Mouse (Mus musculus) myocyte (in vitro differentiated cells): ENCODE data around the gene Plxdc2. TPM values are rescaled to one million over a fixed set of nuclear protein-coding genes. Genes with fewer than 3 reads are reported as not detected.

Experiments used
- H3K27me3 ChIP-seq: one replicate; pipeline ENCODE4 v1.6.1; 2011; ENCODE audit not compliant: control insufficient read depth, insufficient read depth, insufficient read length
- H3K36me3 ChIP-seq: one replicate; pipeline ENCODE4 v1.6.1; 2011; ENCODE audit not compliant: control insufficient read depth, insufficient read depth
- H3K4me2 ChIP-seq: one replicate; pipeline ENCODE4 v1.6.1; 2011; ENCODE audit warnings: low read depth, control low read depth
- H3K4me3 ChIP-seq: one replicate; pipeline ENCODE4 v1.5.1; 2011; ENCODE audit warnings: mild to moderate bottlenecking, control low read depth, moderate library complexity
- H3K79me2 ChIP-seq: one replicate; pipeline ENCODE4 v1.6.1; 2011; ENCODE audit not compliant: control insufficient read depth, insufficient read depth
- H3ac ChIP-seq: one replicate; pipeline ENCODE4 v1.6.1; 2011; ENCODE audit not compliant: control insufficient read depth, insufficient read length
- CEBPB ChIP-seq: IDR thresholded peaks from 2 replicates; pipeline ENCODE4 v1.6.1; 2011; ENCODE audit warnings: mild to moderate bottlenecking, moderate library complexity; ENCODE audit not compliant: poor library complexity, insufficient read depth, severe bottlenecking
- E2F4 ChIP-seq: IDR thresholded peaks from one replicate; pipeline ENCODE4 v1.6.1; 2011; ENCODE audit warnings: mild to moderate bottlenecking, control low read depth, moderate library complexity; ENCODE audit not compliant: insufficient read depth
- MAX ChIP-seq: IDR thresholded peaks from one replicate; pipeline ENCODE4 v1.6.1; 2011; ENCODE audit warnings: low read depth, mild to moderate bottlenecking, control low read depth
- MYOD1 ChIP-seq, 3 experiments: IDR thresholded peaks; one replicate each; pipeline ENCODE4 v1.6.1; 2011; ENCODE audit warnings: control low read depth in 2 of 3, low read depth in 2 of 3, mild to moderate bottlenecking in 2 of 3, moderate library complexity in 1 of 3; ENCODE audit not compliant: insufficient read length in 2 of 3, control insufficient read depth in 1 of 3
- MYOG ChIP-seq, 3 experiments: IDR thresholded peaks; one replicate each; pipeline ENCODE4 v1.6.1; 2011; ENCODE audit warnings: control low read depth in 2 of 3, low read depth in 2 of 3, mild to moderate bottlenecking in 2 of 3; ENCODE audit not compliant: insufficient read length in 2 of 3, control insufficient read depth in 1 of 3, insufficient read depth in 1 of 3
- POLR2A ChIP-seq: IDR thresholded peaks from one replicate; pipeline ENCODE4 v1.6.1; 2011; ENCODE audit warnings: low read depth, mild to moderate bottlenecking, control low read depth, moderate library complexity; ENCODE audit not compliant: insufficient read length
- POLR2AphosphoS2 ChIP-seq: IDR thresholded peaks from one replicate; pipeline ENCODE4 v1.6.1; 2011; ENCODE audit warnings: low read depth, control low read depth; ENCODE audit not compliant: insufficient read length
- REST ChIP-seq: IDR thresholded peaks from one replicate; pipeline ENCODE4 v1.6.1; 2011; ENCODE audit warnings: mild to moderate bottlenecking, control low read depth, moderate library complexity; ENCODE audit not compliant: insufficient read depth, insufficient read length
- SRF ChIP-seq: IDR thresholded peaks from one replicate; pipeline ENCODE4 v1.6.1; 2011; ENCODE audit warnings: low read depth; ENCODE audit not compliant: control insufficient read depth, insufficient read length
- TCF12 ChIP-seq: IDR thresholded peaks from one replicate; pipeline ENCODE4 v1.6.1; 2011; ENCODE audit warnings: mild to moderate bottlenecking, control low read depth; ENCODE audit not compliant: poor library complexity, insufficient read depth, severe bottlenecking
- TCF3 ChIP-seq: IDR thresholded peaks from one replicate; pipeline ENCODE4 v1.6.1; 2011; ENCODE audit warnings: low read depth, control low read depth; ENCODE audit not compliant: insufficient read length
- USF1 ChIP-seq: IDR thresholded peaks from one replicate; pipeline ENCODE4 v1.6.1; 2011; ENCODE audit warnings: low read depth, mild to moderate bottlenecking, control low read depth, moderate library complexity
- polyA plus RNA-seq: library from polyadenylated mRNA; unstranded; fragments of >200 nt; fragmentation: generic; extraction: Trizol; gene quantifications from one replicate; pipeline ENCODE4 v1.2.1, GENCODE M21; 2012; ENCODE audit warnings: missing spikeins

Plxdc2 gene
- polyA plus RNA-seq, 1 experiment: 0.16 TPM

- no peak overlapping the region for H3K4me3 ChIP-seq
- no peak overlapping the region for H3K4me2 ChIP-seq
- no peaks in the 10 kb centered on the region for H3K27me3 ChIP-seq
- no peaks in the 10 kb centered on the region for H3K79me2 ChIP-seq
- H3ac ChIP-seq: no peak overlapping the region
- H3K36me3 ChIP-seq: no peaks in the 10 kb centered on the region
- TF ChIP-seq E2F4: no peak
- no peak for TF ChIP-seq USF1
- no peak for TF ChIP-seq SRF
- TF ChIP-seq POLR2AphosphoS2: no peak
- TF ChIP-seq CEBPB: no peak
- no peak for TF ChIP-seq POLR2A
- TF ChIP-seq TCF12: no peak
- TF ChIP-seq MYOG (IDR thresholded peaks at IDR 0.05; ENCODE audit: control insufficient read depth in 1 of 3, insufficient read depth in 1 of 3, insufficient read length in 2 of 3, low read depth in 2 of 3): no peak
- no peak for TF ChIP-seq MAX
- TF ChIP-seq TCF3: no peak
- TF ChIP-seq MYOD1 (IDR thresholded peaks at IDR 0.05; ENCODE audit: control insufficient read depth in 1 of 3, insufficient read length in 2 of 3, low read depth in 2 of 3): no peak
- no peak for TF ChIP-seq REST
Observed at GRCm38 (mm10) chr2:16571169-16571751, 215.2 kb downstream of the Plxdc2 start.

GRCm38 (mm10) chr2:16576566-16576965 is 220.5 kb downstream of the Plxdc2 start:
- Histone ChIP-seq H3K27me3 (no peaks in the 10 kb centered on the region), H3K4me2 (no peak overlapping the region), H3ac (no peak overlapping the region), H3K79me2 (no peaks in the 10 kb centered on the region), H3K36me3 (no peaks in the 10 kb centered on the region), H3K4me3 (no peak overlapping the region)
- no peak for TF ChIP-seq POLR2AphosphoS2
- no peak for TF ChIP-seq MYOD1 (IDR thresholded peaks at IDR 0.05; ENCODE audit: control insufficient read depth in 1 of 3, insufficient read length in 2 of 3, low read depth in 2 of 3)
- no peak for TF ChIP-seq REST
- TF ChIP-seq USF1: no peak
- TF ChIP-seq MYOG (IDR thresholded peaks at IDR 0.05; ENCODE audit: control insufficient read depth in 1 of 3, insufficient read depth in 1 of 3, insufficient read length in 2 of 3, low read depth in 2 of 3): no peak
- TF ChIP-seq TCF12: no peak
- no peak for TF ChIP-seq POLR2A
- TF ChIP-seq MAX: no peak
- no peak for TF ChIP-seq SRF
- no peak for TF ChIP-seq E2F4
- TF ChIP-seq CEBPB: no peak
- no peak for TF ChIP-seq TCF3

- no peak overlapping the region for H3K4me3 ChIP-seq
- no peaks in the 10 kb centered on the region for H3K36me3 ChIP-seq
- TF ChIP-seq E2F4: no peak
- TF ChIP-seq TCF12: no peak
- no peak for TF ChIP-seq POLR2AphosphoS2
- TF ChIP-seq MYOG (IDR thresholded peaks at IDR 0.05; ENCODE audit: control insufficient read depth in 1 of 3, insufficient read depth in 1 of 3, insufficient read length in 2 of 3, low read depth in 2 of 3): no peak
- no peak for TF ChIP-seq MYOD1 (IDR thresholded peaks at IDR 0.05; ENCODE audit: control insufficient read depth in 1 of 3, insufficient read length in 2 of 3, low read depth in 2 of 3)
- TF ChIP-seq SRF: no peak
- no peak for TF ChIP-seq TCF3
- TF ChIP-seq USF1: no peak
- TF ChIP-seq POLR2A: no peak
- TF ChIP-seq MAX: no peak
- no peak for TF ChIP-seq REST
- no peak for TF ChIP-seq CEBPB
- no peak overlapping the region for H3K4me2 ChIP-seq
- H3K79me2 ChIP-seq: no peaks in the 10 kb centered on the region
- H3ac ChIP-seq: no peak overlapping the region
- no peaks in the 10 kb centered on the region for H3K27me3 ChIP-seq
Observed at GRCm38 (mm10) chr2:16578153-16578552, 222.0 kb downstream of the Plxdc2 start.

- Histone ChIP-seq H3K4me2 (no peak overlapping the region), H3K36me3 (no peaks in the 10 kb centered on the region), H3K27me3 (no peaks in the 10 kb centered on the region), H3K4me3 (no peak overlapping the region), H3K79me2 (no peaks in the 10 kb centered on the region), H3ac (no peak overlapping the region)
- TF ChIP-seq TCF3: no peak
- TF ChIP-seq USF1: no peak
- no peak for TF ChIP-seq E2F4
- TF ChIP-seq POLR2A: no peak
- no peak for TF ChIP-seq REST
- no peak for TF ChIP-seq MYOG (IDR thresholded peaks at IDR 0.05; ENCODE audit: control insufficient read depth in 1 of 3, insufficient read depth in 1 of 3, insufficient read length in 2 of 3, low read depth in 2 of 3)
Observed at GRCm38 (mm10) chr2:16588546-16588945, 232.4 kb downstream of the Plxdc2 start.

- H3K27me3 ChIP-seq: no peaks in the 10 kb centered on the region
- H3K79me2 ChIP-seq: no peaks in the 10 kb centered on the region
- no peak overlapping the region for H3K4me3 ChIP-seq
- no peak overlapping the region for H3K4me2 ChIP-seq
- H3K36me3 ChIP-seq: no peaks in the 10 kb centered on the region
- H3ac ChIP-seq: no peak overlapping the region
- TF ChIP-seq TCF3 (no peak), MYOD1 (IDR thresholded peaks at IDR 0.05; ENCODE audit: control insufficient read depth in 1 of 3, insufficient read length in 2 of 3, low read depth in 2 of 3) (no peak), CEBPB (no peak), POLR2A (no peak), MAX (no peak), TCF12 (no peak), USF1 (no peak), MYOG (IDR thresholded peaks at IDR 0.05; ENCODE audit: control insufficient read depth in 1 of 3, insufficient read depth in 1 of 3, insufficient read length in 2 of 3, low read depth in 2 of 3) (no peak), POLR2AphosphoS2 (no peak), E2F4 (no peak)
Observed at GRCm38 (mm10) chr2:16595451-16595850, 239.3 kb downstream of the Plxdc2 start.
